Mouse (Mus musculus) MEL (cell line): ENCODE measurements at regions not wholly inside any gene's neighbourhood (a gene's known extent, or its start where the extent isn't known, plus 50 kb on each side); places are given as distances from the start of the nearest gene placed in this dataset.

Experiments used
- DNase-seq: peaks from one replicate; pipeline ENCODE4 v3.0.0; 2011; ENCODE audit warnings: low read depth, low spot score
- H3K27ac ChIP-seq: 2 replicates; pipeline ENCODE4 v1.5.1; 2012; ENCODE audit warnings: low read depth, mild to moderate bottlenecking, control low read depth, low read length, moderate library complexity; ENCODE audit not compliant: control insufficient read depth
- H3K27me3 ChIP-seq, 2 experiments: fragments of 150-350 bp in 1 of 2; sonication (generic) in 1 of 2; 2 replicates each; pipeline ENCODE4 v1.6.1; 2012; ENCODE audit warnings: low read length in 2 of 2, mild to moderate bottlenecking in 2 of 2, improper control_type of control experiment in 1 of 2, moderate library complexity in 1 of 2; ENCODE audit not compliant: insufficient read depth in 2 of 2, control insufficient read depth in 1 of 2
- H3K36me3 ChIP-seq, 2 experiments: 2 replicates each; pipeline ENCODE4 v1.6.1; 2012 to 2014; ENCODE audit warnings: low read length in 2 of 2, improper control_type of control experiment in 1 of 2, inconsistent platforms in 1 of 2, mild to moderate bottlenecking in 1 of 2; ENCODE audit not compliant: insufficient read depth in 2 of 2, control insufficient read depth in 1 of 2
- H3K4me1 ChIP-seq, 2 experiments: fragments of 150-350 bp in 1 of 2; sonication (generic) in 1 of 2; 2 replicates each; pipeline ENCODE4 v1.6.1; 2012; ENCODE audit warnings: low read length in 2 of 2, improper control_type of control experiment in 1 of 2, mild to moderate bottlenecking in 1 of 2; ENCODE audit not compliant: insufficient read depth in 2 of 2, control insufficient read depth in 1 of 2
- H3K4me3 ChIP-seq, 2 experiments: fragments of 150-350 bp in 1 of 2; sonication (generic) in 1 of 2; 2 replicates each; pipeline ENCODE4 v1.5.1; 2012; ENCODE audit warnings: low read depth in 2 of 2, low read length in 2 of 2, mild to moderate bottlenecking in 2 of 2, moderate library complexity in 2 of 2, control low read depth in 1 of 2, improper control_type of control experiment in 1 of 2; ENCODE audit not compliant: control insufficient read depth in 1 of 2, insufficient read depth in 1 of 2
- H3K79me2 ChIP-seq: 2 replicates; pipeline ENCODE4 v1.6.1; 2012; ENCODE audit warnings: mild to moderate bottlenecking, low read length, moderate library complexity; ENCODE audit not compliant: control insufficient read depth, poor library complexity, insufficient read depth
- H3K9ac ChIP-seq: 2 replicates; pipeline ENCODE4 v1.6.1; 2012; ENCODE audit warnings: low read depth, mild to moderate bottlenecking, control low read depth, low read length, moderate library complexity; ENCODE audit not compliant: control insufficient read depth, poor library complexity, severe bottlenecking
- H3K9me3 ChIP-seq: fragments of 150-350 bp; sonication (generic); replicated peaks from 2 replicates; pipeline ENCODE4 v1.6.1; 2012; ENCODE audit warnings: mild to moderate bottlenecking, low read length, improper control_type of control experiment, moderate library complexity; ENCODE audit not compliant: insufficient read depth
- BHLHE40 ChIP-seq: IDR thresholded peaks from 2 replicates; pipeline ENCODE4 v1.6.1; 2012; ENCODE audit warnings: low read depth, mild to moderate bottlenecking, inconsistent platforms, low read length, improper control_type of control experiment, borderline replicate concordance
- CHD2 ChIP-seq: IDR thresholded peaks from 2 replicates; pipeline ENCODE4 v1.6.1; 2011; ENCODE audit warnings: low read length, improper control_type of control experiment
- ELF1 ChIP-seq: IDR thresholded peaks from 2 replicates; pipeline ENCODE4 v1.6.1; 2014; ENCODE audit warnings: low read depth, mild to moderate bottlenecking, inconsistent platforms, low read length, improper control_type of control experiment, moderate library complexity
- GABPA ChIP-seq: IDR thresholded peaks from 2 replicates; pipeline ENCODE4 v1.6.1; 2012; ENCODE audit warnings: low read depth, mild to moderate bottlenecking, inconsistent platforms, low read length, improper control_type of control experiment, moderate library complexity
- MXI1 ChIP-seq: IDR thresholded peaks from 2 replicates; pipeline ENCODE4 v1.6.1; 2011; ENCODE audit warnings: mild to moderate bottlenecking, low read depth, low read length, improper control_type of control experiment
- NELFE ChIP-seq: IDR thresholded peaks from 2 replicates; pipeline ENCODE4 v1.6.1; 2011; ENCODE audit warnings: low read depth, low read length, improper control_type of control experiment
- POLR2AphosphoS5 ChIP-seq: IDR thresholded peaks from 2 replicates; pipeline ENCODE4 v1.6.1; 2012; ENCODE audit warnings: low read depth, borderline replicate concordance, mild to moderate bottlenecking, inconsistent platforms, low read length, moderate library complexity, mixed read lengths
- RAD21 ChIP-seq: IDR thresholded peaks from 2 replicates; pipeline ENCODE4 v1.6.1; 2011; ENCODE audit warnings: mild to moderate bottlenecking, low read depth, low read length, improper control_type of control experiment
- RCOR1 ChIP-seq: IDR thresholded peaks from 2 replicates; pipeline ENCODE4 v1.6.1; 2012; ENCODE audit warnings: low read depth, mild to moderate bottlenecking, inconsistent platforms, low read length, improper control_type of control experiment
- SIN3A ChIP-seq: IDR thresholded peaks from 2 replicates; pipeline ENCODE4 v1.6.1; 2012; ENCODE audit warnings: low read length, improper control_type of control experiment, inconsistent platforms
- TAL1 ChIP-seq: IDR thresholded peaks from 2 replicates; pipeline ENCODE4 v1.6.1; 2012; ENCODE audit warnings: mild to moderate bottlenecking, inconsistent platforms, low read length, moderate library complexity, mixed read lengths
- TBP ChIP-seq: IDR thresholded peaks from 2 replicates; pipeline ENCODE4 v1.8.0; 2011; ENCODE audit warnings: low read depth, low read length, improper control_type of control experiment
- UBTF ChIP-seq: IDR thresholded peaks from 2 replicates; pipeline ENCODE4 v1.6.1; 2012; ENCODE audit warnings: low read depth, mild to moderate bottlenecking, inconsistent platforms, low read length, improper control_type of control experiment, moderate library complexity, borderline replicate concordance; ENCODE audit not compliant: insufficient read depth

- Histone ChIP-seq H3K27ac (no peak overlapping the region), H3K36me3 (no peaks in the 10 kb centered on the region), H3K9me3 (no peaks in the 10 kb centered on the region), H3K79me2 (no peaks in the 10 kb centered on the region), H3K27me3 (no peaks in the 10 kb centered on the region; a peak in 1 of 4 replicates), H3K9ac (no peak overlapping the region), H3K4me1 (no peaks in the 10 kb centered on the region), H3K4me3 (no peak overlapping the region)
- no peak for DNase-seq
- TF ChIP-seq BHLHE40 (no peak), ELF1 (no peak), TAL1 (no peak), POLR2AphosphoS5 (no peak), CHD2 (no peak), GABPA (no peak)
Observed at GRCm38 (mm10) chr6:127239529-127240471, 87.8 kb upstream of the Ccnd2 start.

- no peaks in the 10 kb centered on the region for H3K9me3 ChIP-seq
- no peak overlapping the region for H3K27ac ChIP-seq
- H3K79me2 ChIP-seq: no peaks in the 10 kb centered on the region
- H3K9ac ChIP-seq: no peak overlapping the region
- H3K4me3 ChIP-seq: no peak overlapping the region
- TF ChIP-seq RCOR1 (no peak), NELFE (no peak), UBTF (no peak), SIN3A (no peak), RAD21 (no peak), MXI1 (no peak), TBP (no peak)
- no peak for DNase-seq
- no peaks in the 10 kb centered on the region for H3K4me1 ChIP-seq
- H3K36me3 ChIP-seq: no peaks in the 10 kb centered on the region
- H3K27me3 ChIP-seq: no peaks in the 10 kb centered on the region; a peak in 1 of 4 replicates
Observed at GRCm38 (mm10) chr6:127240472-127241375, 88.7 kb upstream of the Ccnd2 start.
